Mouse (Mus musculus): ENCODE results near the gene Pyy. TPM values are rescaled to one million over a fixed set of nuclear protein-coding genes. Genes with fewer than 3 reads are reported as not detected.

The Pyy gene
- total and polyA plus RNA-seq, 2 experiments from 2014 or later, result not detected

- H3K9ac ChIP-seq, result peak overlapping the region; percentile 18; the same call in 1 of the 2 replicates
Measured at GRCm38 (mm10) chr11:102144957-102145470, 37.4 kb upstream of the Pyy start.

GRCm38 (mm10) chr11:102142355-102142754 lies 34.7 kb upstream of the Pyy start:
- DNase-seq, result no peak
- no peak for ATAC-seq
- WGBS, result 65% methylated on average over 7 of the region's 7 CpGs
- Histone ChIP-seq H3K36me3 (ENCODE audit: insufficient read depth) (no peaks in the 10 kb centered on the region), H3K27ac (ENCODE audit: low read depth, low read length) (no peak overlapping the region), H3K9me3 (ENCODE audit: low read length) (no peaks in the 10 kb centered on the region), H3K9ac (no peak overlapping the region), H3K4me1 (ENCODE audit: insufficient read depth) (no peaks in the 10 kb centered on the region), H3K27me3 (ENCODE audit: insufficient read depth, low read length) (peaks cover 32% of the 10 kb centered on the region), H3K4me2 (ENCODE audit: low read depth) (no peak overlapping the region), H3K4me3 (ENCODE audit: low read depth, low read length) (no peak overlapping the region)
- no peak for TF ChIP-seq CTCF (IDR thresholded peaks at IDR 0.05; ENCODE audit: low read depth)

More at GRCm38 (mm10) chr11:102144957-102145470, 37.4 kb upstream of the Pyy start:
- no peak for DNase-seq
- Histone ChIP-seq H3K27me3 (ENCODE audit: insufficient read depth, low read length) (peaks cover 52% of the 10 kb centered on the region), H3K9me3 (ENCODE audit: low read length) (no peaks in the 10 kb centered on the region), H3K4me1 (ENCODE audit: insufficient read depth) (no peaks in the 10 kb centered on the region), H3K27ac (ENCODE audit: low read depth, low read length) (no peak overlapping the region), H3K4me2 (ENCODE audit: low read depth) (peak overlapping the region; percentile 30; the same call in 1 of the 2 replicates), H3K4me3 (ENCODE audit: low read depth, low read length) (no peak overlapping the region), H3K36me3 (ENCODE audit: insufficient read depth) (no peaks in the 10 kb centered on the region)
- 26% methylated on average over 13 of the region's 13 CpGs for WGBS
- no peak for TF ChIP-seq CTCF (IDR thresholded peaks at IDR 0.05; ENCODE audit: low read depth)
- no peak for ATAC-seq

- Histone ChIP-seq H3K4me1 (ENCODE audit: insufficient read depth) (no peaks in the 10 kb centered on the region), H3K9me3 (ENCODE audit: low read length) (no peaks in the 10 kb centered on the region), H3K27ac (ENCODE audit: low read depth, low read length) (no peak overlapping the region), H3K4me2 (ENCODE audit: low read depth) (no peak overlapping the region), H3K27me3 (ENCODE audit: insufficient read depth, low read length) (peaks cover 15% of the 10 kb centered on the region), H3K4me3 (ENCODE audit: low read depth, low read length) (no peak overlapping the region), H3K9ac (no peak overlapping the region), H3K36me3 (ENCODE audit: insufficient read depth) (no peaks in the 10 kb centered on the region)
- peak; percentile 88 for TF ChIP-seq CTCF (IDR thresholded peaks at IDR 0.05; ENCODE audit: low read depth)
- 3% methylated on average over 5 of the region's 5 CpGs for WGBS
- ATAC-seq (no peak), DNase-seq (peak; percentile 84)
Measured at GRCm38 (mm10) chr11:102140508-102140907, 32.9 kb upstream of the Pyy start.

GRCm38 (mm10) chr11:102138447-102138740 lies 30.8 kb upstream of the Pyy start:
- peak overlapping the region; percentile 41 for H3K4me2 ChIP-seq (ENCODE audit: low read depth)
- no peaks in the 10 kb centered on the region for H3K9me3 ChIP-seq (ENCODE audit: low read length)
- peak; percentile 96 for TF ChIP-seq CTCF (IDR thresholded peaks at IDR 0.05; ENCODE audit: low read depth)
- no peaks in the 10 kb centered on the region for H3K36me3 ChIP-seq (ENCODE audit: insufficient read depth)
- no peak overlapping the region for H3K27ac ChIP-seq (ENCODE audit: low read depth, low read length)
- DNase-seq (peak; percentile 86), ATAC-seq (peak; percentile 76)
- H3K4me1 ChIP-seq (ENCODE audit: insufficient read depth), result no peaks in the 10 kb centered on the region
- no peak overlapping the region for H3K4me3 ChIP-seq (ENCODE audit: low read depth, low read length)
- H3K9ac ChIP-seq, result no peak overlapping the region
- peaks cover 3% of the 10 kb centered on the region; the same call in 1 of the 2 replicates for H3K27me3 ChIP-seq (ENCODE audit: insufficient read depth, low read length)
- WGBS, result under 1% methylated on average over 18 of the region's 18 CpGs

GRCm38 (mm10) chr11:102137625-102138446 lies 30.2 kb upstream of the Pyy start:
- ATAC-seq, result no peak
- no peak for DNase-seq
- no peak overlapping the region for H3K9ac ChIP-seq
- H3K4me2 ChIP-seq (ENCODE audit: low read depth), result peak overlapping the region; percentile 41
- H3K4me1 ChIP-seq (ENCODE audit: insufficient read depth), result no peaks in the 10 kb centered on the region
- no peak overlapping the region for H3K4me3 ChIP-seq (ENCODE audit: low read depth, low read length)
- 48% methylated on average over 13 of the region's 13 CpGs for WGBS
- H3K27me3 ChIP-seq (ENCODE audit: insufficient read depth, low read length), result no peaks in the 10 kb centered on the region; the same call in 1 of the 2 replicates
- no peaks in the 10 kb centered on the region for H3K36me3 ChIP-seq (ENCODE audit: insufficient read depth)
- H3K27ac ChIP-seq (ENCODE audit: low read depth, low read length), result no peak overlapping the region
- TF ChIP-seq CTCF (IDR thresholded peaks at IDR 0.05; ENCODE audit: low read depth), result no peak
- no peaks in the 10 kb centered on the region for H3K9me3 ChIP-seq (ENCODE audit: low read length)

- ATAC-seq, result no peak
- no peaks in the 10 kb centered on the region for H3K36me3 ChIP-seq (ENCODE audit: insufficient read depth)
- H3K27ac ChIP-seq (ENCODE audit: low read depth, low read length), result no peak overlapping the region
- H3K4me3 ChIP-seq (ENCODE audit: low read depth, low read length), result no peak overlapping the region
- no peak overlapping the region for H3K9ac ChIP-seq
- WGBS, result 27% methylated on average over 4 of the region's 4 CpGs
- no peak for TF ChIP-seq CTCF (IDR thresholded peaks at IDR 0.05; ENCODE audit: low read depth)
- no peak overlapping the region for H3K4me2 ChIP-seq (ENCODE audit: low read depth)
- DNase-seq, result no peak
- H3K9me3 ChIP-seq (ENCODE audit: low read length), result no peaks in the 10 kb centered on the region
- H3K4me1 ChIP-seq (ENCODE audit: insufficient read depth), result no peaks in the 10 kb centered on the region
- no peaks in the 10 kb centered on the region; the same call in 1 of the 2 replicates for H3K27me3 ChIP-seq (ENCODE audit: insufficient read depth, low read length)
Measured at GRCm38 (mm10) chr11:102134516-102134915, 26.9 kb upstream of the Pyy start.

GRCm38 (mm10) chr11:102117386-102117785 lies 9.8 kb upstream of the Pyy start:
- H3K9ac ChIP-seq, result no peak overlapping the region
- ATAC-seq (no peak), DNase-seq (no peak)
- H3K27me3 ChIP-seq (ENCODE audit: insufficient read depth, low read length), result no peaks in the 10 kb centered on the region; the same call in 1 of the 2 replicates
- no peak overlapping the region for H3K4me3 ChIP-seq (ENCODE audit: low read depth, low read length)
- no peak overlapping the region for H3K4me2 ChIP-seq (ENCODE audit: low read depth)
- H3K9me3 ChIP-seq (ENCODE audit: low read length), result no peaks in the 10 kb centered on the region
- H3K27ac ChIP-seq (ENCODE audit: low read depth, low read length), result no peak overlapping the region
- H3K4me1 ChIP-seq (ENCODE audit: insufficient read depth), result no peaks in the 10 kb centered on the region
- TF ChIP-seq CTCF (IDR thresholded peaks at IDR 0.05; ENCODE audit: low read depth), result no peak
- 88% methylated on average over 6 of the region's 6 CpGs for WGBS
- H3K36me3 ChIP-seq (ENCODE audit: insufficient read depth), result no peaks in the 10 kb centered on the region

Measured in forebrain, postnatal 0 days (tissue).